Mouse (Mus musculus) heart, embryonic 12.5 days (tissue): ENCODE results near the gene Glis1. TPM values are rescaled to one million over a fixed set of nuclear protein-coding genes. Genes with fewer than 3 reads are reported as not detected.

ENCODE experiments used
- ATAC-seq: fragments of 200-750 bp; cut with Nextera tagmentation; 2 replicates; pipeline ENCODE4 v1.8.0; 2017; ENCODE audit warnings: moderate TSS enrichment, moderate library complexity; ENCODE audit not compliant: insufficient number of reproducible peaks, low FRiP score
- H3K27ac ChIP-seq: fragments of 300-500 bp; sonication (generic); 2 replicates; pipeline ENCODE4 v1.5.1; 2016; ENCODE audit warnings: mild to moderate bottlenecking, moderate library complexity; ENCODE audit not compliant: poor library complexity, severe bottlenecking
- H3K27me3 ChIP-seq: fragments of 300-500 bp; sonication (generic); replicated peaks from 2 replicates; pipeline ENCODE4 v1.6.1; 2016; ENCODE audit warnings: mild to moderate bottlenecking, moderate library complexity
- H3K36me3 ChIP-seq: fragments of 300-500 bp; sonication (generic); 2 replicates; pipeline ENCODE4 v1.6.1; 2016; ENCODE audit warnings: mild to moderate bottlenecking, moderate library complexity
- H3K4me1 ChIP-seq: fragments of 300-500 bp; sonication (generic); replicated peaks from 2 replicates; pipeline ENCODE4 v1.6.1; 2016; ENCODE audit warnings: mild to moderate bottlenecking
- H3K4me2 ChIP-seq: fragments of 300-500 bp; sonication (generic); 2 replicates; pipeline ENCODE4 v1.6.1; 2016; ENCODE audit warnings: mild to moderate bottlenecking, moderate library complexity
- H3K4me3 ChIP-seq: fragments of 300-500 bp; sonication (generic); 2 replicates; pipeline ENCODE4 v1.5.1; 2016; ENCODE audit warnings: mild to moderate bottlenecking
- H3K9ac ChIP-seq: fragments of 300-500 bp; sonication (generic); 2 replicates; pipeline ENCODE4 v1.6.1; 2016; ENCODE audit warnings: mild to moderate bottlenecking, moderate library complexity
- H3K9me3 ChIP-seq: fragments of 300-500 bp; sonication (generic); replicated peaks from 2 replicates; pipeline ENCODE4 v1.6.1; 2016; ENCODE audit warnings: mild to moderate bottlenecking, moderate library complexity
- WGBS: fragments of 180-500 bp; shearing (Covaris S2); methylation state at CpG from one replicate; pipeline ENCODE4 v1.1.7; 2016; 5-methylcytosine and 5-hydroxymethylcytosine counted together
- polyA plus RNA-seq: library from polyadenylated mRNA; unstranded; fragments of >200 nt; fragmentation: Nextera tagmentation; extraction: Ambion mirVana; gene quantifications from 2 replicates; pipeline ENCODE4 v1.2.1, GENCODE M21; 2016

Gene Glis1
- polyA plus RNA-seq, 1 experiment from 2014 or later = 0.47 TPM

DNA sequence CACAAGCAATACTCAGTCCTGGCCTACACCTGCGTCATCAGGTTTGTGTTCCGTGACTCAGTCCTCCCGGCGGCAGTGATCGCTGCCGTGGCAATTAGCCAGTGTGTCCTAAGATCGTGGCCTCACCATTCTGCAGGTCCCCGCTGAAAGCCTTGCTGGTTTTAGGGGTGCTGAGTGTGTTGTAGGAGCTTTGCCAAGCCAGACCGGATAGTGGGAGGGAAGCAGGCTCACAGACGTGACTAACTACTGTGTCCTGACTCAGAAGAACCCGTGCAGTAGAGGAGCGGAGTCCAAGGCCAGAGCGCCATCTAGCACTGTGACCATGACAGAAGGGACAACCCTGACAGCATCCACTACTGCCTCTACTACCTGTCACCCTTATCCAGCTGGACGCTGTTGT lies 168.4 kb downstream of the Glis1 start:
- peaks cover 25% of the 10 kb centered on the region for H3K4me1 ChIP-seq
- no peaks in the 10 kb centered on the region for H3K36me3 ChIP-seq
- H3K27me3 ChIP-seq = peaks cover 51% of the 10 kb centered on the region
- no peaks in the 10 kb centered on the region for H3K9me3 ChIP-seq
- no peak overlapping the region for H3K27ac ChIP-seq
- WGBS = 72% methylated on average over 14 of the region's 14 CpGs
- H3K9ac ChIP-seq = no peak overlapping the region
- H3K4me3 ChIP-seq = no peak overlapping the region
- H3K4me2 ChIP-seq = no peak overlapping the region
- no peak for ATAC-seq

GRCm38 (mm10) chr4:107603208-107603607 lies 168.8 kb downstream of the Glis1 start:
- H3K9me3 ChIP-seq = no peaks in the 10 kb centered on the region
- 70% methylated on average over 7 of the region's 7 CpGs for WGBS
- H3K36me3 ChIP-seq = no peaks in the 10 kb centered on the region
- H3K4me2 ChIP-seq = no peak overlapping the region
- no peak for ATAC-seq
- H3K9ac ChIP-seq = no peak overlapping the region
- H3K4me3 ChIP-seq = no peak overlapping the region
- H3K27me3 ChIP-seq = peaks cover 55% of the 10 kb centered on the region
- H3K4me1 ChIP-seq = peaks cover 20% of the 10 kb centered on the region
- H3K27ac ChIP-seq = no peak overlapping the region

- Histone ChIP-seq H3K4me1 (peaks cover 17% of the 10 kb centered on the region), H3K4me3 (no peak overlapping the region), H3K27ac (no peak overlapping the region), H3K9ac (no peak overlapping the region), H3K4me2 (no peak overlapping the region; the same call in 1 of the 2 replicates), H3K27me3 (peaks cover 73% of the 10 kb centered on the region), H3K36me3 (no peaks in the 10 kb centered on the region), H3K9me3 (no peaks in the 10 kb centered on the region)
- ATAC-seq = peak; percentile 58; the same call in 1 of the 2 replicates
- WGBS = 34% methylated on average over 17 of the region's 17 CpGs
Measured at GRCm38 (mm10) chr4:107605964-107606602, 171.7 kb downstream of the Glis1 start.

DNA sequence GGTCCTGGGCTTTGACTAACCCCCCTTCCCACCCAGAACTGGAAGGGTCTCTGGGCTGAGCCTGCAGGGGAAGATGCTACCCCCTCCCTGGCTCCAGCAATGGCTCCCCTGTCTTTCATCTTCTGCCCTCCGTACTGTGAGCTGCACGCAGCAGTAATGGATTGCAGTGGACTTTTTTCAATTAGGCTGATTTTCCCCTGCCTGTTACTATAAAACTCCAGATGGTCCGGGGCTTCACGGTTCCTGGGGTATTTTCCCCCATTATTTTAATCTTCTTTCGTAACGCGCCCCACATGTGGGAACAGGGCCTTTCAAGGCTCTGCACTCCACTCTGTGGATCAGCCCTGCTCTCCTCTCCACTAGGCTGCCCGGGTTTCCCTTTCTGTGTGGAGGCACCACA lies 175.4 kb downstream of the Glis1 start:
- Histone ChIP-seq H3K27ac (no peak overlapping the region), H3K9me3 (no peaks in the 10 kb centered on the region), H3K4me1 (peaks cover 28% of the 10 kb centered on the region), H3K9ac (no peak overlapping the region), H3K36me3 (no peaks in the 10 kb centered on the region), H3K4me2 (no peak overlapping the region), H3K27me3 (peaks cover 53% of the 10 kb centered on the region), H3K4me3 (no peak overlapping the region)
- no peak for ATAC-seq
- 86% methylated on average over 8 of the region's 8 CpGs for WGBS

GRCm38 (mm10) chr4:107611888-107612650 lies 177.7 kb downstream of the Glis1 start:
- 40% methylated on average over 9 of the region's 9 CpGs for WGBS
- H3K36me3 ChIP-seq = no peaks in the 10 kb centered on the region
- H3K27ac ChIP-seq = no peak overlapping the region
- H3K4me2 ChIP-seq = no peak overlapping the region
- peaks cover 12% of the 10 kb centered on the region for H3K4me1 ChIP-seq
- no peak overlapping the region for H3K9ac ChIP-seq
- no peak overlapping the region for H3K4me3 ChIP-seq
- ATAC-seq = no peak
- peaks cover 41% of the 10 kb centered on the region for H3K27me3 ChIP-seq
- no peaks in the 10 kb centered on the region for H3K9me3 ChIP-seq

DNA sequence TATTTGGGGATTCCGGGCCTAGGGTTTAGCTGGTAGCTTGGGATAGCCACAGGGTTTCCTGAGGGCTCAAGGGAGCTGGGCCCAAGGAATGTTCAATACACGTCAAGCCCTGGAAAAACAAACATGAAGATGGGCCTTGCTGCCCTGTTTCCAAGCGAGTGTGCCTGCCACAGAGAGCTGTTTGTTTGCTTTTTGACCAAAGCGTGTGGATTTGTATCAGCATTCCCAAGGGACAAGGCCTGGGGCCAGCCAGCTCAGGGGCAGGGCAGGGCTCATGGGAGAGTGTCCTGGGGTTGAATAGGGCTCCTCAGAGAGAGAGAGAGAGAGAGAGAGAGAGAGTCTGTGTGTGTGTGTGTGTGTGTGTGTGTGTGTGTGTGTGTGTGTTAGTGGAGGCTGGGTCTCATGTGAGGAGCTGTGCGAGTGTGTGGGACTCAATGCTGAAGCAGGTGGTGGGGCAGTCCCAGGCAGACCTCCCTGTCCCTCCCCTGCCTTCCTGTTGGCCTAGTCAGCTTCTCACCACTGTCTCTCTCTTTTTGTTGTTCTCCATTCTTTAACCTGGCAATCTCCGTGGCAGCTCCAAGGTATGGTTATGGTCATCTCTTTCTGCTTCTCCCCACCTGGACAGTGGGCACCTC lies 183.3 kb downstream of the Glis1 start:
- Histone ChIP-seq H3K4me2 (no peak overlapping the region), H3K9ac (no peak overlapping the region), H3K27ac (no peak overlapping the region), H3K36me3 (no peaks in the 10 kb centered on the region), H3K4me3 (no peak overlapping the region), H3K4me1 (0 out of 2 replicates have a peak, but pooled peaks cover 3% of the 10 kb centered on the region), H3K9me3 (no peaks in the 10 kb centered on the region), H3K27me3 (peaks cover 33% of the 10 kb centered on the region; the same call in 1 of the 2 replicates)
- WGBS = 57% methylated on average over 5 of the region's 6 CpGs
- ATAC-seq = no peak

GRCm38 (mm10) chr4:107619487-107619886 lies 185.1 kb downstream of the Glis1 start:
- no peak for ATAC-seq
- Histone ChIP-seq H3K4me1 (0 out of 2 replicates have a peak, but pooled peaks cover 3% of the 10 kb centered on the region), H3K27me3 (peaks cover 36% of the 10 kb centered on the region; the same call in 1 of the 2 replicates), H3K36me3 (no peaks in the 10 kb centered on the region), H3K9ac (no peak overlapping the region), H3K4me3 (no peak overlapping the region), H3K27ac (no peak overlapping the region), H3K9me3 (no peaks in the 10 kb centered on the region), H3K4me2 (no peak overlapping the region)
- WGBS = 89% methylated on average over 7 of the region's 7 CpGs

DNA sequence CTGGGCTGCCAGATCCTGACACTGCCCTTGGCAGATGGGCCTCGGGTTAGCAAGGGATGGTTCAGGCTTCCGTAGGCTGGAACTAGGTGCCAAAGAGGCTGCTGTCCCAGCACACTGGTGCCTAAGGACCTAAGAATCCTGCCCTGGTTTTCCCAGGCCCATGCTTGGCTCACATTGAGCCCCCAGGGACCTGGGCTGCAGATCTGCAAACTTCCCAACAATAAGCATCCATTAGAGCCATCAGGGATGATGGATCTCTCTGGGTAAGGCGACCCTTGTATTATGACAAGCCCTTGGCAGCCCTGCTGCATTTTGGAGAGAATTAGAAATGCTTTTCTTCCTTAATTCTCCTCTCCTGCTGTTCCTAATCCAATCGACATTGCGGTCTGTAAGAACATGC lies 187.0 kb downstream of the Glis1 start:
- Histone ChIP-seq H3K9me3 (no peaks in the 10 kb centered on the region), H3K36me3 (no peaks in the 10 kb centered on the region), H3K4me3 (no peak overlapping the region), H3K4me2 (no peak overlapping the region), H3K27me3 (peaks cover 48% of the 10 kb centered on the region), H3K27ac (no peak overlapping the region), H3K4me1 (0 out of 2 replicates have a peak, but pooled peaks cover 3% of the 10 kb centered on the region), H3K9ac (no peak overlapping the region)
- ATAC-seq = no peak
- 79% methylated on average over 5 of the region's 5 CpGs for WGBS

GRCm38 (mm10) chr4:107622296-107622695 lies 187.9 kb downstream of the Glis1 start:
- no peak overlapping the region for H3K4me2 ChIP-seq
- H3K27ac ChIP-seq = no peak overlapping the region
- no peaks in the 10 kb centered on the region for H3K36me3 ChIP-seq
- no peak overlapping the region for H3K9ac ChIP-seq
- H3K27me3 ChIP-seq = peaks cover 55% of the 10 kb centered on the region
- 77% methylated on average over 6 of the region's 6 CpGs for WGBS
- no peak for ATAC-seq
- H3K9me3 ChIP-seq = no peaks in the 10 kb centered on the region
- 0 out of 2 replicates have a peak, but pooled peaks cover 3% of the 10 kb centered on the region for H3K4me1 ChIP-seq
- H3K4me3 ChIP-seq = no peak overlapping the region

- H3K9ac ChIP-seq = no peak overlapping the region
- H3K27me3 ChIP-seq = peaks cover 55% of the 10 kb centered on the region
Measured at GRCm38 (mm10) chr4:107623916-107624315, 189.5 kb downstream of the Glis1 start.

DNA sequence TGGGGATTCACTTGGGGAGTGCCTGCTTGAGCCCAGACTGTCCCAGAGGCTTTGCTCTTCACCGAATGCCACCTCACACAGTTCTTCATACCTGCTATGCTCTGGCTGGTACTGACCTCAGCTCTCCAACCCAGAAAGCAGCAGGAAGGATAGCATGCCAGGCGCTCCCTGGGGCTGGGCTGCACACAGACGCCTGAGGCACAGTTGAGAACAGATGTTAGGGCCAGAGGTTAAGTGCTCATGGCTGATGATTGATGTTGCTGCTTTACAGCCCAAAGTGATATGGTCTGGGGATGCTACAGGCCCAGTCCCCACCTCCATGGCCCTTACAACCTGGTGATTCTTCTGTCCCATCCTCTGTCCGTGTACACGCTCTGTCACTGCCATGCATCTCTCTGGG lies 190.6 kb downstream of the Glis1 start:
- no peaks in the 10 kb centered on the region for H3K9me3 ChIP-seq
- ATAC-seq = no peak
- 69% methylated on average over 5 of the region's 5 CpGs for WGBS
- no peaks in the 10 kb centered on the region for H3K36me3 ChIP-seq
- H3K9ac ChIP-seq = 0 out of 2 replicates have a peak overlapping the region, but pooled peaks have one; percentile 4
- no peak overlapping the region for H3K4me3 ChIP-seq
- peaks cover 47% of the 10 kb centered on the region for H3K27me3 ChIP-seq
- H3K27ac ChIP-seq = no peak overlapping the region
- H3K4me2 ChIP-seq = no peak overlapping the region
- H3K4me1 ChIP-seq = peaks cover 20% of the 10 kb centered on the region

More at GRCm38 (mm10) chr4:107623916-107624315, 189.5 kb downstream of the Glis1 start:
- 87% methylated on average over 6 of the region's 6 CpGs for whole genome bisulfite sequencing
- no peak overlapping the region for H3K4me2 ChIP-seq
- no peaks in the 10 kb centered on the region for H3K36me3 ChIP-seq
- ATAC-seq = no peak
- no peaks in the 10 kb centered on the region for H3K9me3 ChIP-seq
- no peak overlapping the region for H3K27ac ChIP-seq
- H3K4me3 ChIP-seq = no peak overlapping the region
- peaks cover 10% of the 10 kb centered on the region for H3K4me1 ChIP-seq
